Mouse (Mus musculus): ENCODE measurements around the gene Aldh1b1. TPM values are rescaled to one million over a fixed set of nuclear protein-coding genes. Genes with fewer than 3 reads are reported as not detected.

Gene Aldh1b1
- polyA plus RNA-seq (2012; rRNA removed; ENCODE audit: low replicate concordance), result 113 and 182 TPM in 2 replicates

GRCm38 (mm10) chr4:45798964-45799363 is at the start of gene Aldh1b1:
Aldh1b1 (plus strand) TSS chr4:45799022.

GRCm38 (mm10) chr4:45826275-45827040 is 27.6 kb downstream of the Aldh1b1 start, which contains the start of gene Igfbpl1:
Igfbpl1 (minus strand) TSS chr4:45826923.

GRCm38 (mm10) chr4:45848109-45848824 is 49.4 kb downstream of the Aldh1b1 start, which contains the start of gene Stra6l:
Stra6l (plus strand) TSS chr4:45848664.

Other genes with a start within 250 kb of the Aldh1b1 start
- 0.14 TPM in 1 of 2 replicates, not detected in the other for gene Igfbpl1, start 27.9 kb downstream of the Aldh1b1 start, polyA plus RNA-seq (2012; rRNA removed; ENCODE audit: low replicate concordance)
- 3.4 and 5.2 TPM in 2 replicates for gene Stra6l, start 49.6 kb downstream of the Aldh1b1 start, polyA plus RNA-seq (2012; rRNA removed; ENCODE audit: low replicate concordance)
- gene Ccdc180, start 91.3 kb downstream of the Aldh1b1 start, polyA plus RNA-seq (2012; rRNA removed; ENCODE audit: low replicate concordance), result not detected in 2 replicates
- gene Tdrd7, start 166.3 kb downstream of the Aldh1b1 start, polyA plus RNA-seq (2012; rRNA removed; ENCODE audit: low replicate concordance), result 7.2 and 15.6 TPM in 2 replicates
- gene Tmod1, start 239.9 kb downstream of the Aldh1b1 start, polyA plus RNA-seq (2012; rRNA removed; ENCODE audit: low replicate concordance), result 0.98 and 1.9 TPM in 2 replicates